Mouse (Mus musculus) CD4-positive helper T cell, adult 2 months (primary cell): ENCODE data around the gene Olfr1451.
"Not testable (repeated sequence)": the region's sequence is repeated elsewhere in the genome, so short reads cannot be mapped to it uniquely, and the experiment has no call there.

Experiments
- DNase-seq: peaks from one replicate; pipeline ENCODE4 v3.0.0-alpha.2; 2012; ENCODE audit warnings: low read depth, missing footprints, low spot score

Gene Olfr1451

GRCm38 (mm10) chr19:12994714-12995113 is at the start of gene Olfr1451:
TSS of gene Olfr1451 (plus strand) at chr19:12995014.
- DNase-seq, result no peak

GRCm38 (mm10) chr19:12949958-12950357 is 44.9 kb upstream of the Olfr1451 start, which contains the start of gene Olfr1450:
TSS of gene Olfr1450 (plus strand) at chr19:12950258.
- no peak for DNase-seq

GRCm38 (mm10) chr19:12970082-12970481 is 24.7 kb upstream of the Olfr1451 start:
- not testable (repeated sequence) for DNase-seq

GRCm38 (mm10) chr19:12992316-12992715 is 2.5 kb upstream of the Olfr1451 start:
- not testable (repeated sequence) for DNase-seq

- DNase-seq, result no peak
Measured at GRCm38 (mm10) chr19:13028227-13028626, 33.4 kb downstream of the Olfr1451 start, which contains the start of gene Olfr1453. TSS of gene Olfr1453 (minus strand) at chr19:13028327.
